Mouse (Mus musculus) hindbrain, embryonic 12.5 days (tissue): ENCODE data around the gene Kcnh6. TPM values are rescaled to one million over a fixed set of nuclear protein-coding genes. Genes with fewer than 3 reads are reported as not detected.
"Not testable (repeated sequence)": the region's sequence is repeated elsewhere in the genome, so short reads cannot be mapped to it uniquely, and the experiment has no call there.

Experiments
- ATAC-seq: fragments of 200-750 bp; cut with Nextera tagmentation; 2 replicates; pipeline ENCODE4 v1.8.0; 2017; ENCODE audit warnings: moderate TSS enrichment; ENCODE audit not compliant: low FRiP score
- H3K27ac ChIP-seq: fragments of 300-500 bp; sonication (generic); 2 replicates; pipeline ENCODE4 v1.5.1; 2016; ENCODE audit warnings: mild to moderate bottlenecking
- H3K27me3 ChIP-seq: fragments of 300-500 bp; sonication (generic); 2 replicates; pipeline ENCODE4 v1.6.1; 2016; ENCODE audit warnings: mild to moderate bottlenecking
- H3K36me3 ChIP-seq: fragments of 300-500 bp; sonication (generic); 2 replicates; pipeline ENCODE4 v1.6.1; 2016; ENCODE audit warnings: mild to moderate bottlenecking
- H3K4me1 ChIP-seq: fragments of 300-500 bp; sonication (generic); 2 replicates; pipeline ENCODE4 v1.6.1; 2016
- H3K4me2 ChIP-seq: fragments of 300-500 bp; sonication (generic); replicated peaks from 2 replicates; pipeline ENCODE4 v1.6.1; 2016; ENCODE audit warnings: mild to moderate bottlenecking
- H3K4me3 ChIP-seq: fragments of 300-500 bp; sonication (generic); 2 replicates; pipeline ENCODE4 v1.5.1; 2016; ENCODE audit warnings: mild to moderate bottlenecking
- H3K9ac ChIP-seq: fragments of 300-500 bp; sonication (generic); 2 replicates; pipeline ENCODE4 v1.6.1; 2016; ENCODE audit warnings: mild to moderate bottlenecking, moderate library complexity
- H3K9me3 ChIP-seq: fragments of 300-500 bp; sonication (generic); replicated peaks from 2 replicates; pipeline ENCODE4 v1.6.1; 2016; ENCODE audit warnings: mild to moderate bottlenecking
- WGBS: fragments of 180-500 bp; shearing (Covaris S2); methylation state at CpG from one replicate; pipeline ENCODE4 v1.1.7; 2016; 5-methylcytosine and 5-hydroxymethylcytosine counted together
- polyA plus RNA-seq: library from polyadenylated mRNA; unstranded; fragments of >200 nt; fragmentation: Nextera tagmentation; extraction: Ambion mirVana; gene quantifications from 2 replicates; pipeline ENCODE4 v1.2.1, GENCODE M21; 2016

Kcnh6 gene
- polyA plus RNA-seq, 1 experiment from 2014 or later = 0.85 TPM

DNA sequence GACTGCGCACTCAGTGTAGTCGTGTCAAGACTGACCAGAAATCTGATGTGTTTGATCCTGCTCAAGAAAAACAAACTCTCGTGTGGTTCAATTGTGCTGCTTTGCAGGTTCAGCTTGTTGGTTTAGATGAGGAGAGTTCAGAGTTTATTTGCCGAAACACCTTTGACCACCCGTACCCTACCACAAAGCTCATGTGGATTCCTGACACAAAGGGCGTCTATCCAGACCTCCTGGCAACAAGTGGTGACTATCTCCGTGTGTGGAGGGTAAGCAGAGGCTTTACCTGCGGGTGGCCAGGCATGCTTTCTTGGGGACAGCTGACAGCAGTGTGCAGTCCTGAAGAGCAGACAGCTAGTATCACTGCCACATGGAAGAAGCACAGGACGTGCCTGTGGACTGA, 38.7 kb downstream of the Kcnh6 start:
- WGBS = 90% methylated on average over 9 of the region's 9 CpGs
- H3K4me3 ChIP-seq = no peak overlapping the region

DNA sequence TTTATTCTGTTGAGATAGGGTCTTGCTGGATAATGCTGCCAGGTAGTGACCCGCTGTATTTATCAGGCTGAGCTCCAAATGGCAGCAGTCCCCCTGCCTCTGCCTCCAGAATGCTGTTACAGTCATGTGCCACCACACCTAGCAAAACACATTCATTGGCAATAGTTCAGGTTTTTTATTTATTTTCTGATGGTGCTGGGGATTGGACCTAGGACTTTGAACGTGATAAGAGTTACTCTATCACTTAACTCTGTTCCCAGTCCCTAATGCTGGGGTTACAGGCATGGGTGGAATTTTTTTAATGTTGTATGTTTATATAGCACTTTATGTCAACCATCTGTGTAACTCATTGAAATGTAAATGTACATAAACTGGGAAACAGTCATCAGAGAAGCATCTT, 46.0 kb downstream of the Kcnh6 start:
- Histone ChIP-seq H3K27me3 (no peaks in the 10 kb centered on the region), H3K9me3 (no peaks in the 10 kb centered on the region), H3K27ac (no peak overlapping the region), H3K4me3 (no peak overlapping the region), H3K36me3 (peaks cover 94% of the 10 kb centered on the region), H3K4me1 (no peaks in the 10 kb centered on the region), H3K4me2 (no peak overlapping the region), H3K9ac (no peak overlapping the region)
- 97% methylated on average over 2 of the region's 2 CpGs for WGBS
- ATAC-seq = no peak

More for the DNA sequence above, 38.7 kb downstream of the Kcnh6 start:
- H3K9ac ChIP-seq = no peak overlapping the region
- H3K27me3 ChIP-seq = no peaks in the 10 kb centered on the region
- H3K36me3 ChIP-seq = peaks cover 47% of the 10 kb centered on the region
- no peaks in the 10 kb centered on the region for H3K9me3 ChIP-seq
- no peaks in the 10 kb centered on the region for H3K4me1 ChIP-seq
- no peak for ATAC-seq
- no peak overlapping the region for H3K27ac ChIP-seq
- H3K4me2 ChIP-seq = no peak overlapping the region

DNA sequence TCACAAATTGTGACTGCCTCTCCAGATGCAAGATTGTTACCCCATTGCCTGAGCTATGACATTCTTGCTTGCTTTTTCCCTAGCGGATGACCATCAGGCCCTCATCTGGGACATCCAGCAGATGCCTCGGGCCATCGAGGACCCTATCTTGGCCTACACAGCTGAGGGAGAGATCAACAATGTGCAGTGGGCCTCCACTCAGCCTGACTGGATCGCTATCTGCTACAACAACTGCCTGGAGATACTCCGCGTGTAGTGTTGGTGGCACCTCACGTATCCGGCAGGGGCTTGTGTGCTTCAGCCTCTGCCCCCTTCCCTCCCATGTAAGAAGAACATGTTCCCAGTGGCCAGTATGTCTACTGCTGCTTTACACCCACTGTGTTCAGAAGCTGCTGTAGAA, 46.7 kb downstream of the Kcnh6 start:
- H3K4me1 ChIP-seq = no peaks in the 10 kb centered on the region

DNA sequence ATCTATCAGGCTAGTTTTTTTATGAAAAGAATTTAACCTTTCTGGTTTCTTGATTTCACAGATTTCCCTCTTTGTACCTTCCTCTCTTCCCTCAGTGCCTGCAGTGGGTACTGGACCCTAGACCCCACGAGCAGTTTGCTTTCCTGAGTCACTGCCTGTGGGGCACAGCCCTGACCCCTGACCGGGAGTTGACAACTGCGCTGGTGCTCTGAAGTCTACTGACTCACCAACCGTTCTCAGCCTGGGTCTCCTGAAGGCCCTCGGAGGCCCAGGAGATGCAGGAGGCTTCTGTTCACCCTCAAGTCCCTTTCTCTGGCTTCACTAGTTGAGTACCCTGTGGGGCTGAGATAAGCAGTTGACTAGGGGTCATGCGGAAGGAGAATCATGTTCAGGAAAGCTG, 47.4 kb downstream of the Kcnh6 start:
- Histone ChIP-seq H3K27ac (no peak overlapping the region), H3K4me1 (no peaks in the 10 kb centered on the region), H3K9me3 (no peaks in the 10 kb centered on the region), H3K4me2 (no peak overlapping the region), H3K27me3 (no peaks in the 10 kb centered on the region), H3K9ac (no peak overlapping the region), H3K4me3 (no peak overlapping the region), H3K36me3 (peaks cover 94% of the 10 kb centered on the region)
- ATAC-seq = no peak
- 89% methylated on average over 6 of the region's 6 CpGs for WGBS

More for the DNA sequence above, 46.7 kb downstream of the Kcnh6 start:
- 98% methylated on average over 8 of the region's 8 CpGs for WGBS
- no peak for ATAC-seq
- no peaks in the 10 kb centered on the region for H3K27me3 ChIP-seq
- H3K9me3 ChIP-seq = no peaks in the 10 kb centered on the region
- H3K27ac ChIP-seq = no peak overlapping the region
- H3K4me3 ChIP-seq = no peak overlapping the region
- H3K36me3 ChIP-seq = peaks cover 93% of the 10 kb centered on the region
- no peak overlapping the region for H3K4me2 ChIP-seq
- H3K9ac ChIP-seq = no peak overlapping the region

DNA sequence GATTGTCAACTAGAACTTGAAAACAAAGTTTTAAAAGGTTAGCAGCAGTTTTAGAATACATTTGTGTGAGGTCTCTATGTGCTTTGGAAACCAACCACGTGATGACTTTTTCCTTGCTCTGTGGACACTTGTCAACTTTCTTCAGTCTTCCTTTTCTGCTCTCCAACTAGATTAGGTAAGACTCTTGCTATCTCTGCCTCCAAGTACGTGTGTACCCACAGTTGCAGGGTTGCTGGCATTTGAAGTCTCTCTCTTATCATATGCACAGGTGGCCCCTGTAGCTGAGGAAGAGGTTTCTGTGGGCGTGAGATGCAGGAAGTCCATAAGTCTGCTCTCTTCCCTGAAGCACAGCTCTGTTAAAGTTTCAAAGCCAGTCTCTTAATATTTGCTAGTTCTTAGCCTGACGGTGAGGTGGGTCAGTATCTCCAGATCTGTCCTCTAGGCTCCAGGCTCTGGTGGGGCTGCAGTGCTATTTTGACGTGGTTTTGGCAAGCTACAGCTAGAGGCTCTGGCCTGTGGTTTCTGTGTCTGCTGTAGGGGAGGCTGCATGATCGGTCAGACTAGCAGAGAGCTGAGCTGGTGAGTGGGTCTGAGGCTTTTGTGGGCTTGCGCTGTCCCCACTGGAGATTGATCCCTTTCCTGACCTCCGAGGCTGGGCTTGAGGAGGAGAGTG, 49.0 kb downstream of the Kcnh6 start:
- Histone ChIP-seq H3K27ac (no peak overlapping the region), H3K4me1 (no peaks in the 10 kb centered on the region), H3K9ac (no peak overlapping the region), H3K4me2 (no peak overlapping the region), H3K9me3 (no peaks in the 10 kb centered on the region), H3K36me3 (peaks cover 80% of the 10 kb centered on the region), H3K27me3 (no peaks in the 10 kb centered on the region), H3K4me3 (no peak overlapping the region)
- 93% methylated on average over 8 of the region's 8 CpGs for whole genome bisulfite sequencing
- no peak for ATAC-seq

DNA sequence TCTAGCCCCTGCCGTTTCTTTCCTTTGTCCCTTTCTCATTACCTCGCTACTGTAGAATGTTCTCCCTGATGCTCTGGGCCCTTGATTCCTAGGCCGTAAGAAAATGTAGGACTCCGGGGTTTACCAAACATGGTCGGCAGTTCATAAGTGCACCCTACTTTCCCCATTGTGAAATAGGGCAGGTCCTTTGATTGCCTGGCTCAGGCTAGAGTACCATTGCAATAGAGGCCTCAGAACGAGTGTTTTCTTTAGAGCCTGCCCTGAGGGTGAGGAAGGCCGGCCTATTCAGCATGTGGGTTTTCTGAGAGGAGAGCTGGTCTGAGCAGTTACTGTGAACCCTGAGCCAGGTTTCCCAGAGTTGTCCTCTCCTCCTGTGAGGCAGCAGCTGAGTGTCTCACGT, 50.1 kb downstream of the Kcnh6 start:
- peaks cover 71% of the 10 kb centered on the region for H3K36me3 ChIP-seq
- no peaks in the 10 kb centered on the region for H3K9me3 ChIP-seq
- H3K27ac ChIP-seq = no peak overlapping the region
- 86% methylated on average over 8 of the region's 8 CpGs for WGBS
- no peaks in the 10 kb centered on the region for H3K27me3 ChIP-seq
- no peaks in the 10 kb centered on the region for H3K4me1 ChIP-seq
- no peak for ATAC-seq
- H3K4me3 ChIP-seq = no peak overlapping the region
- H3K9ac ChIP-seq = no peak overlapping the region
- no peak overlapping the region for H3K4me2 ChIP-seq

DNA sequence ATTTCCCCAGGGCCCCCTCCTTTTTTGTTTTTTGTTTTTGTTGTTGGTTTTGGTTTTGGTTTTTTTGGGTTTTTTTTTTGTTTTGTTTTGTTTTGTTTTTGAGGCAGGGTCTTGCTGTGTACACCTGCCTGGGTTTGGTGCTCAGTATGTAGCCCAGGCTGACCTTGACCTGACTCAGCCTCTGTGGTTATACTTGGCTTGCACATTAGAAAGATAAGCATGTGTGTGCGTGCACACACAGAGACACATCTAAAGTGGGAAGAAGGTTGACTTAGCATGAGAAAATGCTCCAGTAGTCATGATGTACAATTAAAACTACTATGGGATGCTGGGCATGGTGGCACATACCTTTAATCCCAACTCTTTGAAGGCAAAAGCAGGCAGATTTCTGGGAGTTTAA, 52.6 kb downstream of the Kcnh6 start:
- no peak overlapping the region for H3K9ac ChIP-seq
- peaks cover 45% of the 10 kb centered on the region for H3K36me3 ChIP-seq
- no peak overlapping the region for H3K27ac ChIP-seq
- no peaks in the 10 kb centered on the region for H3K9me3 ChIP-seq
- H3K4me1 ChIP-seq = no peaks in the 10 kb centered on the region
- H3K27me3 ChIP-seq = no peaks in the 10 kb centered on the region
- WGBS = 93% methylated on average over 1 of the region's 1 CpGs
- no peak overlapping the region for H3K4me3 ChIP-seq
- no peak overlapping the region for H3K4me2 ChIP-seq
- no peak for ATAC-seq

DNA sequence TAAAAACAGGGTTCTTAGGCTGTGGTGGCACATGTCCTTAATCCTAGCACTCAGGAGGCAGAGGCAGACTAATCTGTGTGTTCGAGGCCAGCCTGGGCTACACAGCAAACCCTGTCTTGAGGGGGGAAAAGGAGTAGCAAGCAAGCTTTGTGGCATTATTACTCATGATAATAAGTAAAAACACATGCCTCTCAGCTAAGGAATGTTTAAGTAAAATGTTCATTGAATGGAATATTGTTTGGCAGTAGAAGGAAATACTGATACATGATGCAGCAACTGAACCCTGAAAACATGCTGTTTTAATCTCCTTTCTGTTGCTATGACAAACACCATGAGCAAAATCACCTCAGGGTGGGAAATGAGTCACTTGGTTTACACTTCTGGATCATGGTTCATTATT, 53.4 kb downstream of the Kcnh6 start:
- no peak for ATAC-seq
- H3K4me1 ChIP-seq = no peaks in the 10 kb centered on the region
- no peaks in the 10 kb centered on the region for H3K27me3 ChIP-seq
- H3K27ac ChIP-seq = no peak overlapping the region
- H3K4me2 ChIP-seq = no peak overlapping the region
- peaks cover 38% of the 10 kb centered on the region for H3K36me3 ChIP-seq
- WGBS = 86% methylated on average over 1 of the region's 1 CpGs
- H3K9ac ChIP-seq = no peak overlapping the region
- H3K9me3 ChIP-seq = no peaks in the 10 kb centered on the region
- H3K4me3 ChIP-seq = no peak overlapping the region

DNA sequence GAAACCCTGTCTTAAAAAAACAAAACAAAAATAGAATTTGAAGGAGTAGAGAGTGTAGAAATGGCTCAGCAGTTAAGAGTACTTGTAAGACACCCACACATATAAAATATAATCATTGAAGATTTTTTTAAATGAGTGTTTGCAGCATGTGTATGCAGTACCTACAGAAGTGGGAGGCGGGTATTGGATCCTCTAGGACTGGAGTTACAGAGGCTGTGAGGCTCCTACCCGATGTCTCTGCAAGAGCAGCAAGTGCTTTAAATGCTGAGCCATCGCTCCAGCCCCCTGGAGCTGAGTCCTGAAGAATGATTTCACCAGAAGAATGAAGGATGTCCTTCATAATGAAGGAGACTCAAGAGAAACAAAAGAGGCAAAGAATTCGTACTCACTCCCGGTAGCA, 55.8 kb downstream of the Kcnh6 start:
- ATAC-seq = no peak
- no peak overlapping the region for H3K9ac ChIP-seq

DNA sequence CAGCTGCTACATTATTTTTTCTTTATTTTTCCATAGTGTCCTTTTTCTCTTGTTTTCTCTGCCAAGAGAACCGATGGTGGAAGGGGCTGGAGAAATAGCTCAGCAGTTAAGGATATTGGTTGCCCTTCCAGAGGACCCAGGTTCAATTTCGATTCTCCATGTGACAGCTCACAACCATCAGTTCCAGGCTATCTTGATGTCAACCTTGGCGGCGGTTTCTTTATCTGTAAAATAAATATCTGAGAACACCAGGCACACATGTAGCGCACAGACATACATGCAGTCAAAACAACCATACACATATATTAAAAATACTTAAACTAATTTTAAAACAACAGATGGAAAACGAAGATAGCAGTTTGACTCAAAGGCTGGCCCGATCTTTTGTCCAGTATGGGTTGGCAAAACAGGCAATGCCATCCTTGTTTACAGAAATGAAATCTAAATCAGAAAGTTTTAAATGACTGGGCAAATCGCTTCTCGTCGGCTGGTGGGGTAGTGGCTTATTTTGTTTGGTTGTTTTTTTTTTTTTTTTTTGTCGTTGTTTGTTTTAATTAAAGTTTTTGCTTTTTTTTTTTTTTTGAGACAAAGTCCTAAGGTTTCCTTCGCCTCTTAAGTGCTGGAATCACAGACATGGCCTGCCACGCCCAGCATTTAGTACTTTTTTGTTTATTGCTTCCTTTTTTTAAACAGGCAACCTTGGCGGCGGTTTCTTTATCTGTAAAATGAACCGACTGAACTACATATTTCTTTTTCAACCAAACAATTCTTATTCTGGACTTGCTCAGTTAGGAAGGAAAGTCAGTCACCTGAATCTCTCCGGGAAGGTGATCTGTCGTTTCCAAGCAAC, 57.4 kb downstream of the Kcnh6 start:
- Histone ChIP-seq H3K9me3 (no peaks in the 10 kb centered on the region), H3K4me2 (peak overlapping the region; percentile 76), H3K4me3 (peak overlapping the region; percentile 69), H3K27ac (no peak overlapping the region), H3K27me3 (no peaks in the 10 kb centered on the region), H3K36me3 (no peaks in the 10 kb centered on the region; the same call in 1 of the 2 replicates), H3K9ac (no peak overlapping the region; the same call in 1 of the 2 replicates), H3K4me1 (peaks cover 8% of the 10 kb centered on the region)
- WGBS = 45% methylated on average over 18 of the region's 18 CpGs
- no peak for ATAC-seq

More for the DNA sequence above, 55.8 kb downstream of the Kcnh6 start:
- Histone ChIP-seq H3K36me3 (peaks cover 14% of the 10 kb centered on the region), H3K4me3 (no peak overlapping the region), H3K9me3 (no peaks in the 10 kb centered on the region), H3K27ac (no peak overlapping the region), H3K27me3 (no peaks in the 10 kb centered on the region), H3K4me2 (no peak overlapping the region), H3K4me1 (peaks cover 8% of the 10 kb centered on the region)
- 86% methylated on average over 5 of the region's 5 CpGs for WGBS

DNA sequence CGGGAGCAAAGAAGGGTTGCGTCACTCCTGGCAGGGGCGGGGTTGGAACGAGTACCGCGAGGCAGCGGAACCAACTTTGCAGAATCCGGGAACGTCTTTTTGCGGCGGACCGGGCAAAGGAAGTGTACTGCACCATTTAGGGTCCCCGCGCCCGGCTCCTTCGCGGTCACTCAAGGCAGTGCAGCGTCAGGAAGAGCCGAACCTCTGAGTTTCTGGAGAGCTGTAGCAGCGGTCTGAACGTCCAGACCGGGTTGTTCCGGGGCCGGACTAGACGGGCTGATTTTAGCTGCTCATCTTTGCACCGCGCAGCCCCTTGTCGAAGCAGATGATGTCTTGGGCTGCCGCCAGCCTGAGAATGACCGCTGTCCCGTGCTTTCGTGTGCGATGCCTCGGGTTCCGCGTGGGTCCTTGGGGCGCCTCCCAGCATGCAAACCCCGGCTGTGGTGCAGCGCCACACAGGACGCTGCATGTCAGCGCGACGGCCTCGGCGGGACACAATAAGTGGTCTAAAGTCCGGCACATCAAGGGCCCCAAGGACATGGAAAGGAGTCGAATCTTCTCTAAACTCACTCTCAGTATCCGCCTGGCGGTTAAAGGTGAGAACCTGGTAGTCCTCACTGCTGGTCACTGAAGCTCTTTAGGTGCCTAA, 58.1 kb downstream of the Kcnh6 start, which contains the start of gene Taco1:
TSS of gene Taco1 (plus strand) at position 139 of the 649 bp plus-strand sequence.
- under 1% methylated on average over 49 of the region's 49 CpGs for WGBS
- no peaks in the 10 kb centered on the region for H3K27me3 ChIP-seq
- peak; percentile 95 for ATAC-seq

DNA sequence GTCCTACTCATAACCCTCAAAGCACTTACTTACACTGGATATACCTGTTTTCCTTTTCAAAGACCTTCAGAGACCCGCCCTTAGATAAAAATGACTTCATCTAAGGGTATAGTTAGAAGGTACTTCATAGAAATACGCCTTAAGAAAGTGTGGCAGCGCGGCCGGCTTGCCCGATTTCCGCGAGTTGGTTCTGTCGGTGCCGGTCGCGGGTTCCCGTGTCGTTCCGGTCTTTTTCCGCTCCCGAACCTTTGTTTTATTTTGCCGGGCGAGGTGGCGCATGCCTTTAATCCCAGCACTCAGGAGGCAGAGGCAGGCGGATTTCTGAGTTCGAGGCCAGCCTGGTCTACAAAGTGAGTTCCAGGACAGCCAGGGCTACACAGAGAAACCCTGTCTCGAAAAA, 58.7 kb downstream of the Kcnh6 start:
- Histone ChIP-seq H3K4me2 (peak overlapping the region; percentile 76), H3K9ac (peak overlapping the region; percentile 83), H3K27ac (peak overlapping the region; percentile 78; the same call in 1 of the 2 replicates), H3K4me3 (peak overlapping the region; percentile 69)
- H3K36me3 ChIP-seq, H3K9me3 ChIP-seq, ATAC-seq, H3K4me1 ChIP-seq, H3K27me3 ChIP-seq: not testable (repeated sequence)
- WGBS = 23% methylated on average over 23 of the region's 23 CpGs

More for the DNA sequence above, 58.1 kb downstream of the Kcnh6 start, which contains the start of gene Taco1:
- Histone ChIP-seq H3K27ac (peak within 1 kb of the TSS; percentile 78), H3K36me3 (0 out of 2 replicates have a peak, but pooled peaks cover 3% of the 10 kb centered on the region), H3K9me3 (no peaks in the 10 kb centered on the region), H3K4me3 (peak within 1 kb of the TSS; percentile 69), H3K4me2 (peak within 1 kb of the TSS; percentile 76), H3K4me1 (peaks cover 8% of the 10 kb centered on the region), H3K9ac (peak within 1 kb of the TSS; percentile 83)
